Mouse (Mus musculus) testis, adult 2 months (tissue): Measurements from ENCODE around the gene Tenm4.

Source experiments
- CTCF ChIP-seq: fragments of 200-500 bp; IDR thresholded peaks from 2 replicates; pipeline ENCODE4 v1.5.1; 2012; ENCODE audit warnings: low read depth, mild to moderate bottlenecking, inconsistent platforms, low read length, moderate library complexity; ENCODE audit not compliant: control insufficient read depth, insufficient read depth, insufficient replicate concordance
- POLR2A ChIP-seq: fragments of 200-500 bp; IDR thresholded peaks from 2 replicates; pipeline ENCODE4 v1.6.1; 2012; ENCODE audit warnings: low read depth, mild to moderate bottlenecking, inconsistent platforms, low read length, moderate library complexity; ENCODE audit not compliant: control insufficient read depth

GRCm38 (mm10) chr7:96168921-96169320 is 2.1 kb upstream of the Tenm4 start:
- TF ChIP-seq CTCF (no peak), POLR2A (no peak)
